Mouse (Mus musculus) frontal cortex, adult 2 months (tissue): ENCODE results near the gene Lrfn3. TPM values are rescaled to one million over a fixed set of nuclear protein-coding genes. Genes with fewer than 3 reads are reported as not detected.

Source experiments
- DNase-seq, 2 experiments: peaks; one replicate each; pipeline ENCODE4 v3.0.0; 2022; ENCODE audit warnings: low spot score in 1 of 2; ENCODE audit errors: extremely low spot score in 1 of 2
- polyA plus RNA-seq: library from polyadenylated mRNA; depleted of rRNA; stranded (reverse); fragments of >200 nt; gene quantifications from 2 replicates; pipeline ENCODE4 v1.2.3, GENCODE M21; 2012

The Lrfn3 gene
- polyA plus RNA-seq, 1 experiment = 19.8 TPM

GRCm38 (mm10) chr7:30347828-30348227 lies 14.7 kb downstream of the Lrfn3 start:
- DNase-seq = peak; percentile 73 to 87

GRCm38 (mm10) chr7:30346635-30347379 lies 15.8 kb downstream of the Lrfn3 start:
- no peak for DNase-seq

DNA sequence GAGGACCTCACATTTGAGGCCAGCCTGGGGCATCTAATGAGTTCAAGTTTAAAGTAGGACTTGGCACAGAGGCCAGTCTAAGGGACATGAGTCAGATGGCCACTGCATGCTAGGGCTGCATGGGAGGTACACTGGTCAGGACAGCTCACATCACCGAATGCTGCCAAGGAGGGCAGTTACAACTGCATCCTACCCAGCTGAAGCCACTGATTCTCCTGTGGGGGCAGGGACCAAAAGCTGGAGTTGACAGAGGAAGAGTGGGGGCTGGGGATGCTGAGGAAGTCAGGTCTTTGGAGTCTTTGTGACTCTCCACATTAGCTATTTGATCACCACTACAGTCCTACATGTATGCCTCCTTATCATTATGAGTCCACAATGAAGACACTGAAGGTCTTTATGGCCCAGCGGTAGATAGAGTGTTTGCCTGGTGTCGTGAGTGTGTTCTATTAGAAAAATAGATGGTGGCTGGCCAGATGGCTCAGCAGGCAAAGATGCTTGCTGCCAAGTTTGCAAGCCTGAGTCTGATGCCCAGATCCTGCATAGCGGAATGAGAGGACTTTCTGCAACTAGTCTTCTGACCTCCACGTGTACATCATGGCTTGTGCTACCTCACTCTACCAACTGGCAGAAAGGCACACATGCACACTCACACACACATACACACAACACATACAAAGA lies 23.0 kb downstream of the Lrfn3 start:
- no peak for DNase-seq

DNA sequence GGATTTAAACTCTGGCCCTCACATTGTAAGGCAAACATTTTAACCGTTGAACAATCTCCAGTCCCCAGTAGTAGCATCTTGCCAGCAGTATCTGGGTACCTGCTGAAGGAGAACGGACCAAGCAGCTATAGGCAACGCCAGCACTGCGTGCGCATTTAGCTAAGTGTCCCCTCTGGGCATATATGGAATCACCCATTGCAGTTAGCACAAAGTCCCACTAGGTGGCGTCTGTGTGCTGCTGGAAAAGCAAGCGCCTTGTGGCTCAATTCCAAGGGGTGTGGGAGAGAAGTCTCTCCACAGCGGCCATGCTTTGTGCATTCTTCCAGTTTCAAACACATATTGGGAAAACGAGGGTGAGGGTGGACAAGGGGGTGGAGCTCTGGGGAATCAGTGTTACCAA lies 26.2 kb downstream of the Lrfn3 start:
- DNase-seq = peak; percentile 79 to 97

DNA sequence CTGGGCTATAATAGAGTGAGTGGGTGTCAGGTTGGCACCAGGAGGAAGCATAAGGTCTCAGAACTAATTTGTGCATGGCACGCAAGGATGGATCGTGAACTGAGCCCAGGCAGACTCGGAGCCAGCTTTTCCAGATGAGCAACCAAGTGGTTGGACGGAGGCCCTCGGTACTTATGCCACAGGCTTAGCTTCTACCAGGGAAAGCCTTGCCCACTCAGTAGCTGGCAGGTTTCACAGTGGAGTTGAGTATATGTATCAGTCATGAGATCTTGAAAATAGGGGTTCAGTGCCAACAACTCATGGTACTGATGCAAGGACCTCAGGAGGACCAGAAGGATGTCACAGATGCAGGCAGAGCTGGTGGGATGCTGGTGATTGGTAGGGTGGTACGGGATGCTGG lies 26.9 kb downstream of the Lrfn3 start:
- no peak for DNase-seq

DNA sequence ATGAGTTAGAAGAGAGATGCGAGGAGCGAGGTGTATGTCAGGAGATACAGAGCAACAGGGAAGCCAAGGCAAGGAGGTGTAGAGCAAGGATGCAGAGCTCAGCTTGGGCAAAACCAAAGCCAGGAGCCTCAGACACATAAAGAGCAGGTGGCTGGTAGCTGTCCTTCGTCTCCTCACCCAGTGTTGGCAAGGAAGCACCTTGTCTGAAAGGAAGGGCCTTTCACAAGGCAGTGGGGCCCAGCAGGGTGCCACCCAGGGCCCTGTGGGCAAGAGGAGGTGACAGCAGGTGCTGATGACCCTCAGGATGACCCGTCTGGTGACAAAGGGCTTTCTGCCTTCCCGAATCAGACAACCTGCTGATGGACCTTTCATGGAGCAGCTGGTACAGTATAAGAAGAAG lies 28.0 kb downstream of the Lrfn3 start:
- no peak for DNase-seq

GRCm38 (mm10) chr7:30333436-30333835 lies 29.1 kb downstream of the Lrfn3 start:
- peak; percentile 72 to 86 for DNase-seq

GRCm38 (mm10) chr7:30332622-30333259 lies 29.8 kb downstream of the Lrfn3 start:
- DNase-seq = no peak

DNA sequence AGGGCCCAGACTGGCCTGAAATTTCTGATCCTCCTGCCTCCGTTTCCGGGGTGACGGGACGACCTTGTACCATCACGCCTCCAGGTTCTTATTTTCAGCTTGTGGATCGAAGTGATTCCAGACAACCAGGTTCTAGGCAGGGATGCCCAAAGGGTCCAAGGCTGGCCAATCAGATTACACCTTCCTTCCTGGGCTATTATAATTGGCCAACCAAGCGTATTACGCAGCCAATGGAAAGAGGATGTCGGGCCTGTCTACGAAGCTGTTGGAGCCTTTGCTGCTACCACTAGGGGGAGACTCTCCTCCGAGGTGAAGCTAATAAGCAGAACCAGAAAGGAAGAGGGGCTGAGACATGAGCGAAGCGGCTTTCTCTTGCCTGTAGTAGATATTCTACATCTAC lies 30.7 kb downstream of the Lrfn3 start:
- DNase-seq = peak; percentile 95 to 98

GRCm38 (mm10) chr7:30328379-30328778 lies 34.2 kb downstream of the Lrfn3 start:
- DNase-seq = no peak

DNA sequence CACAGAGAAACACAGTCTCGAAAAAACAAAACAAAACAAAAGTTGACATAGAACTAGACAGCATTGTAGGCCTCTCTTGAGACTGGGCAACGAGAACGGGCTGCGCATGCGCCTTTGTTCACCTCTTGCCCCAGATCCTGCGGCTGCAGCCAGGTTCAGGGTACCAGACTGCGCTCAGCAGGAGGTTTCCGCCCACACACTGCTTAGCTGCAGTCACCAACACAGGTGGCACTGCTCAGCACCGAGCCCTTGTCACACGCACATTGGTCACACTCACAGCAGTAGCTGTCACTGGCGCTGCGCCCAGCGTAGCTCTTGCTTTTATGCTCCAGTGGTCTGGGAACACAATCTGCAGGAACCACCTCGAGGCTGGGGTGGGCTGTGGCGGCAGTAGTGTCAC lies 35.4 kb downstream of the Lrfn3 start:
- no peak for DNase-seq

DNA sequence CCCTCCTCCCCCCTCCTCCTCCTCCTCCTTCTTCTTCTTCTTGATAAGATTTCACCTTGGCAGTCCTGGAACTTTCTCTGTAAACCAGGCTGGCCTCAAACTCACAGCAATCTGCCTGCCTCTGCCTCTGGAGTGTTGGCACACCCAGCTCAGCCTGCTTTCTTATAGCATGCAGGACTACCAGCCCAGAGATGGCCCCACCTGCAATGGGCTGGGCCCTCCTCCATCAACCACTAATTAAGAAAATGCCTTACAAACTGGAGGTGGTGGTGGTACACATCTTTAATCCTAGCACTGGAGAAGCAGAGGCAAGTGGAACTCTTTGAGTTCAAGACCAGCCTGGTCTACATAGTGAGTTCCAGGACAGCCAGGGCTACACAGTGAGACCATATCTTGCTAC lies 36.1 kb downstream of the Lrfn3 start:
- no peak for DNase-seq

DNA sequence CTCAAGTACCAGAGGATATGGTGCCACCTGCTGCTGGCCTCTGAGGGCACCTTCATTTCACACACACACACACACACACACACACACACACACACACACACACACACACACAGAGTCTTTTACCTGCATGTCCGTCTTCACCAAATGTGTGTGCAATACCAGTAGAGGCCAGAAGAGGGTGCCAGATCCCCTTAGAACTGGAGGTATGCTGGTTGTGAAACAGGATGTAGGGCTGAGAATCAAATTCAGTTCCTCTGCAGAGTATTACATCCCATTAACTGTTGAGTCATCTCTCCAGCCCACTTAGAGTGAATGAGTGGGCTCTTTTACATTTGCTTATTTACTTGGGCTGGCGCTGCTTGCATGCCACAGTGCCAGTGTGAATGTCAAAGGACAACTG lies 37.2 kb downstream of the Lrfn3 start:
- DNase-seq = no peak

- peak; percentile 62 to 79 for DNase-seq
These were observed 38.1 kb downstream of the Lrfn3 start for GRCm38 (mm10) chr7:30324300-30324944.

DNA sequence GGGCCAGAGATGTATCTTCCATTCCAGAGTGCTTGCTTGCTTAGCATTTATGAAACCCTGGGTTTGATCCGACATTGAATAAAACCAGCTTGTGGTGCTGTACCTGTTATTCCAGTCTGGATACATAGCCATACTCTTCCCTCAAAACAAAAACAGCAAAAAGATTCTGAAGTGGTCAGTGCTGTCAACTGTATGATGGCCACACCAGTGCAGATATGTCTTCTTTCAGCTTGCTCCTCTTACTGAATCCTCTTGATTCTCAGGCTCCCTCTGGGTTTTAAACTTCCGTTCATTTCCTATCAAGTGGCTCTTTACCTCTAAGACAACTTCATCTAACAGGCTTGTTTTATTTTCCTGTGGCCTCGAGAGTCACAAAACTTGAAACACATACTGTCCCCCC lies 38.8 kb downstream of the Lrfn3 start, which contains the start of gene Sdhaf1:
Gene Sdhaf1, minus strand, starts transcription at position 101 of the 400 bp plus-strand sequence.
- no peak for DNase-seq

GRCm38 (mm10) chr7:30322865-30323264 lies 39.7 kb downstream of the Lrfn3 start:
- DNase-seq = no peak

- peak; percentile 94 to 97 for DNase-seq
These were observed 40.3 kb downstream of the Lrfn3 start for GRCm38 (mm10) chr7:30322285-30322667.

DNA sequence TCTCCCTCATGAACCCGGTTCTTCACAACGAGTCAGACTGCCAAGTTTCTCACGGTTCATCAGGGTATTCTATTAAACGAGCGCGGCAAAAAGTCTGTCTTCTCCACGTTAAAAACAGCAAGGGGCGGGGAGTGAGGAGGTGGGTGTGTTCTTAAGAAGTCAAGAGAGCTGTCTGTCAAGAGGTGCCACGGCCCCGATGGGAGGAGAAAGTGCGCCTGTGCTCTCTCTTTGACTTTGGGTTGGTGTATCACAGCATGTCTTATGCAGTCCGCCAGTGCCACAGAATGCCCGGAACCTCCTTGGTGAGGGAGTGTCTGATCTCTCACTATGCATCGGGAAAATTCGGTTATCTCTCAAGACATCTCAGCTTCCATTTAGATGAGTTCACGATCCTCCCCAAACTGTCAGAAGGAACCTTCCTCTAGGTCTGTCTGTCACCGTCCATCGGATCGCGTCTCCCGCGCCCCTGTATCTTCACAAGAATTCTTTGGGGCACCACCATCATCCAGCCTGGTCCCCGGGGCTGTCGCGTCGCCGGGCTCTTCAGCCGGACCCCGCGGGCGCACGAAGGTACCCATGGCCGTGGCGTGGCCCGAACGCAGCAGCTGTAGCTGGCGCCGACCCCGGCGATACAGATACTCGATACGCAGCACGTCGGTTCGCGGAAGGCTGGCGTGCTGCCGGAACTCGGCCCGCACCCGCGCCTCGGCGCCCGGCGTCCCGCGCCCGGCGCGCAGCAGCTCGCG lies 40.9 kb downstream of the Lrfn3 start, which contains the start of gene E130208F15Rik:
Gene E130208F15Rik, plus strand, starts transcription at position 202 of the 746 bp plus-strand sequence.
- peak; percentile 71 to 80 for DNase-seq

DNA sequence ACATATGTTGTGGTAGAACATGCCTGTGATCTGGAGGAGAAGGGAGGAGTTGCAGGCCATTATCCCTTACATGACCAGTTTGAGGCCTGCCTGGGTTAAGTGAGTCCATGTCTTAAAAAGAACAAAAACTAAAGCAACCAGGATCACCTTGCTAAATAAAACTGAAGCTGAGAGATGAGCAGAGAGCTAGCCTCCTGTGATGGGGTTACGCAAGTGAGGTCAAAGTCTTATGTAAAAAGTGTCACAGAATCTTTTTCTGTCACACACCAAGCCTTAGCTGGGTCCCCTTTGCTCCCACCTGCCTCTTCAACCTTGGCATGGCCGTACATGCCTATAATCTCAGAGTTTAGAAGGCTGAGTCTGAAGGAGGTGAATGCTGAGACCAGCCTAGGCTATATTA lies 41.6 kb downstream of the Lrfn3 start:
- DNase-seq = no peak

DNA sequence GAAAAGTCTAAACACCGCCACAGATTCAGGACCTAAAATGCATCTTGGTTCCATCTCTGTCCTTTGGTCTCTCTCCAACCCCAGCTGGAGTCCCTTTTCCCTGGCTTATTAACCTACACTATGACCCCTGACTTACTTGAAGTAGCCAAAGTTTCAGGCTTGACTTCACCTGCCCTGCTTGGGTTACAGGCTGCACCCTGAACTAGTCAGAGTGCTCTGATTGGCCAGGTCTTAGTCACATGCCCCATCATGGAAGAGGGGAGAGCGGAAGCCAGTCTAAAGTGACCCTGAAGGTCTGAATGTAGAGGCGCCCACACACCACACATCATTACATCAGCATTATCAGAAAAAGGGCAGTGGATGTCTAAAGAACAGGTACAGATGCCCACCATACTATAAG lies 44.4 kb downstream of the Lrfn3 start:
- DNase-seq = no peak
